Mouse (Mus musculus): ENCODE results near the gene Ist1. TPM values are rescaled to one million over a fixed set of nuclear protein-coding genes. Genes with fewer than 3 reads are reported as not detected.

Ist1 gene
- polyA plus RNA-seq (2012; rRNA removed): 123 and 134 TPM in 2 replicates

GRCm38 (mm10) chr8:109693146-109693900 is at the start of gene Ist1:
TSS of gene Ist1 (minus strand) at chr8:109693260.

GRCm38 (mm10) chr8:109737237-109738048 is 44.4 kb upstream of the Ist1 start, which contains the start of gene Atxn1l:
TSS of gene Atxn1l (minus strand) at chr8:109737739.

GRCm38 (mm10) chr8:109705320-109706075 is 12.4 kb upstream of the Ist1 start, which contains the start of gene Zfp821:
TSS of gene Zfp821 (plus strand) at chr8:109705546.

Other genes starting within 250 kb of the Ist1 start
- 1.8 and 3.9 TPM in 2 replicates for gene Pmfbp1, start 199.2 kb downstream of the Ist1 start, polyA plus RNA-seq (2012; rRNA removed)
- gene Dhx38, start 127.4 kb downstream of the Ist1 start, polyA plus RNA-seq (2012; rRNA removed): 32.3 and 33.3 TPM in 2 replicates
- gene Txnl4b, start 127.4 kb downstream of the Ist1 start, polyA plus RNA-seq (2012; rRNA removed): 6.9 and 7.0 TPM in 2 replicates
- gene Hp, start 114.1 kb downstream of the Ist1 start, polyA plus RNA-seq (2012; rRNA removed): 1.2 and 1.4 TPM in 2 replicates
- gene Dhodh, start 84.6 kb downstream of the Ist1 start, polyA plus RNA-seq (2012; rRNA removed): 31.5 and 46.4 TPM in 2 replicates
- 0.25 and 0.31 TPM in 2 replicates for gene Pkd1l3, start 78.7 kb downstream of the Ist1 start, polyA plus RNA-seq (2012; rRNA removed)
- 63.6 and 78.5 TPM in 2 replicates for gene Zfp821, start 12.3 kb upstream of the Ist1 start, polyA plus RNA-seq (2012; rRNA removed)
- gene Atxn1l, start 44.5 kb upstream of the Ist1 start, polyA plus RNA-seq (2012; rRNA removed): 11.6 and 15.3 TPM in 2 replicates
- 51.5 and 76.0 TPM in 2 replicates for gene Ap1g1, start 85.3 kb upstream of the Ist1 start, polyA plus RNA-seq (2012; rRNA removed)
- gene Phlpp2, start 175.3 kb upstream of the Ist1 start, polyA plus RNA-seq (2012; rRNA removed): 9.8 and 12.4 TPM in 2 replicates